Mouse (Mus musculus) forebrain, embryonic 10.5 days (tissue): ENCODE measurements at regions not wholly inside any gene's neighbourhood (a gene's known extent, or its start where the extent isn't known, plus 50 kb on each side); places are given as distances from the start of the nearest gene placed in this dataset.

ENCODE experiments used
- DNase-seq: peaks from one replicate; pipeline ENCODE4 v3.0.0-alpha.2; 2017; ENCODE audit warnings: low spot score; ENCODE audit errors: extremely low spot score
- H3K27ac ChIP-seq: fragments of 300-500 bp; sonication (generic); 2 replicates; pipeline ENCODE4 v1.5.1; 2016; ENCODE audit warnings: mild to moderate bottlenecking
- H3K27me3 ChIP-seq: fragments of 300-500 bp; sonication (generic); 2 replicates; pipeline ENCODE4 v1.6.1; 2016; ENCODE audit warnings: mild to moderate bottlenecking; ENCODE audit not compliant: poor library complexity, severe bottlenecking
- H3K36me3 ChIP-seq: fragments of 300-500 bp; sonication (generic); replicated peaks from 2 replicates; pipeline ENCODE4 v1.6.1; 2016; ENCODE audit warnings: mild to moderate bottlenecking, moderate library complexity
- H3K4me1 ChIP-seq: fragments of 300-500 bp; sonication (generic); 2 replicates; pipeline ENCODE4 v1.6.1; 2016
- H3K4me3 ChIP-seq: fragments of 300-500 bp; sonication (generic); 2 replicates; pipeline ENCODE4 v1.5.1; 2016; ENCODE audit warnings: mild to moderate bottlenecking, moderate library complexity
- H3K9me3 ChIP-seq: fragments of 300-500 bp; sonication (generic); 2 replicates; pipeline ENCODE4 v1.6.1; 2016; ENCODE audit warnings: mild to moderate bottlenecking, moderate library complexity
- WGBS: fragments of 180-500 bp; shearing (Covaris S2); methylation state at CpG from one replicate; pipeline ENCODE4 v1.1.7; 2016; 5-methylcytosine and 5-hydroxymethylcytosine counted together

- Histone ChIP-seq H3K36me3 (no peaks in the 10 kb centered on the region), H3K4me1 (no peaks in the 10 kb centered on the region), H3K4me3 (no peak overlapping the region), H3K9me3 (no peaks in the 10 kb centered on the region), H3K27me3 (no peaks in the 10 kb centered on the region), H3K27ac (no peak overlapping the region)
- WGBS: 64% methylated on average over 8 of the region's 8 CpGs
- no peak for DNase-seq
Observed at GRCm38 (mm10) chr10:70751771-70752170, 96.0 kb upstream of the Phyhipl start.

DNA sequence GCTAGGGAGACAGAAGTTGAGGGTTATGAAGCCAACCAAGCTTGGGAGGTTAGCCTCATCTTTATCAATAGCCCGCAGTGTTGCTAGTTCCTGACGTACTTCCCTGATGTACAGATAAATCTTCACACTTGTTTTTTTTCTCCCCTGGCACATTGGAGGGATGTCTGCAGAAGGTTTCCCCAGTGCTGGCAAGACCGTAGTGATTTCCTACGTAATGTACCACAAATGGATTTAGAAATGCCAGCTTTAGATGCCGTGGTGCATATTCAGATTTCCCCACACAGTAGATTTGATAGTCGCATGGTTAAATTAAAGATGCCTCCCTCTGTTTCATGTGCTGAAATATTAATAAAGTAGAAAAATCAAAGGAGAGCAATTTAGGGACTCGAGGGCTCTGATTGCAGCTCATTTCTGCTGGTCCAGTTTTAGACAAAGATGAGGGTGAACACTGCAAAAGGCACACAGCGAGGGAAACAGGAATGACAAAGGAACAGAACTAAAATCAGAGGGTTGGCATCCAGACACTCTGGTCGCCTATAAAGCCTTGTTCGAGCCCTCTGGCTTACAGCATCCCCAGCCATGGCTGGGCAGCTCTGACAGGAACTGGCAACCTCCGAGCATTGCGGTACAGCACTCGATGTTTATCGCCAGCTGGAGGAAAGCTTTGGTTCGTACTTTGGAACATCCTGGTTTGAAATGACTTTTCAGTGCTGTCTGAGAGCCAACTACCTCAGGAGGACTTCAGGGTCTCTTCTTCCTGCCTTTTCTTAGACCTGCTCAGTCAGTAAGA lies 94.8 kb upstream of the Phyhipl start:
- no peaks in the 10 kb centered on the region for H3K9me3 ChIP-seq
- WGBS: 90% methylated on average over 15 of the region's 15 CpGs
- DNase-seq: no peak
- H3K27ac ChIP-seq: no peak overlapping the region
- no peak overlapping the region for H3K4me3 ChIP-seq
- H3K36me3 ChIP-seq: no peaks in the 10 kb centered on the region
- H3K4me1 ChIP-seq: no peaks in the 10 kb centered on the region
- no peaks in the 10 kb centered on the region for H3K27me3 ChIP-seq

GRCm38 (mm10) chr10:70746612-70747011 lies 90.8 kb upstream of the Phyhipl start:
- no peak overlapping the region for H3K4me3 ChIP-seq
- no peak overlapping the region for H3K27ac ChIP-seq
- H3K36me3 ChIP-seq: no peaks in the 10 kb centered on the region
- DNase-seq: no peak
- no peaks in the 10 kb centered on the region for H3K27me3 ChIP-seq
- WGBS: 91% methylated on average over 4 of the region's 4 CpGs
- no peaks in the 10 kb centered on the region for H3K4me1 ChIP-seq
- H3K9me3 ChIP-seq: no peaks in the 10 kb centered on the region

- H3K9me3 ChIP-seq: no peaks in the 10 kb centered on the region
- H3K4me1 ChIP-seq: no peaks in the 10 kb centered on the region
- DNase-seq: no peak
- no peaks in the 10 kb centered on the region for H3K36me3 ChIP-seq
- no peak overlapping the region for H3K4me3 ChIP-seq
- H3K27me3 ChIP-seq: no peaks in the 10 kb centered on the region
- no peak overlapping the region for H3K27ac ChIP-seq
Observed at GRCm38 (mm10) chr10:70741909-70742308, 86.1 kb upstream of the Phyhipl start.

DNA sequence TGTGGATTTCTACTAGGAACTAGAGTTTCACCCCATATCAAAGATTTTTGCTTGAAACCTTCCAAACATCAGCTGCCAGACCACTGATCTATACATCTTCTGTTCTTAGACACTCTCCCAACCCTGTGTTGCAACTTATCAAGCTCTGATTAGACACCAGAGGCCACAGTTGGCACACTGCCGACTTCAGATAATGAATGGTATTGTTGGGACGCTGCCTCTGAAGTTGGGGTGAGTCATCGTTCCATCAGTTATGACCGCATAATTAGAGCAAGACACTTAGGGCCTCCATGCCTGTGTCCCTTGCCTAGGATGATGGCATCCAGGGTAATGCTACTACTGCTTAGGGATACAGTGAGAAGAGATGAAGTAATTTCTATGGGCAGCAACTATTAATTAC lies 84.3 kb upstream of the Phyhipl start:
- Histone ChIP-seq H3K27me3 (no peaks in the 10 kb centered on the region), H3K27ac (no peak overlapping the region), H3K4me3 (no peak overlapping the region), H3K36me3 (no peaks in the 10 kb centered on the region), H3K4me1 (no peaks in the 10 kb centered on the region), H3K9me3 (no peaks in the 10 kb centered on the region)
- 93% methylated on average over 4 of the region's 4 CpGs for WGBS
- DNase-seq: no peak

DNA sequence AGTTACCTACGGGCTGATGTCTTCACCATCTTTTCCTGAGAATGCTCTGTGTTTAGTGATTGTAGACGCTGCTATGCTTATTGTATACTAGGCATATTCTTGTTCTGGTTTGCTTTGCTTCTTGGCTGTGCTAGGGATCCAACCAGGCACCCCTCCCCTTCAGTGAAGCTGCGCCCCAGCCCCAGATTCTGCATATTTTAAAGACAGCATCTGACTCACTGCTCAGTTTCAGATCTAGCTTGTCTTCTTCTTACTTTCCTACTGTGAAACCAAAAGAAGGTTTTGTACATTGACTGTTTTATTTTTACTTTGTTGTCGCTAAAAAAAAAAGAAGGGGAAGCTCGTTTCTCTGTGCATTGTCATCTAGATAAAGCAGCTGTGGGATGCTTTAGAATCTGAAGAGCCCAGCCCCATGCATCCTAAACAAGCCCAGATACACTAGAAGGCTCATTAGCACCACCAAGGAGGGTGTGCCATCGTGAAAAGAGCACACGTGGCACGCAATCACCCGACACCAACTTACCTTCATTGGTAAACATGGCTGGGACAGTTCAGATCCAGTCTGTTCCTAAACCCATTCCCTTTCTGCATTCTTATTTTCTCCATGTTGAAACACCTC lies 83.7 kb upstream of the Phyhipl start:
- Histone ChIP-seq H3K4me1 (no peaks in the 10 kb centered on the region), H3K4me3 (no peak overlapping the region), H3K27ac (0 out of 2 replicates have a peak overlapping the region, but pooled peaks have one; percentile 11), H3K36me3 (no peaks in the 10 kb centered on the region), H3K27me3 (no peaks in the 10 kb centered on the region), H3K9me3 (no peaks in the 10 kb centered on the region)
- DNase-seq: no peak
- WGBS: 64% methylated on average over 9 of the region's 9 CpGs

- no peak for DNase-seq
- Histone ChIP-seq H3K27me3 (no peaks in the 10 kb centered on the region), H3K4me1 (no peaks in the 10 kb centered on the region), H3K9me3 (no peaks in the 10 kb centered on the region), H3K27ac (0 out of 2 replicates have a peak overlapping the region, but pooled peaks have one; percentile 11), H3K4me3 (no peak overlapping the region), H3K36me3 (no peaks in the 10 kb centered on the region)
Observed at GRCm38 (mm10) chr10:70738686-70739085, 82.9 kb upstream of the Phyhipl start.

GRCm38 (mm10) chr10:70733956-70734355 lies 78.2 kb upstream of the Phyhipl start:
- no peak for DNase-seq
- Histone ChIP-seq H3K27me3 (no peaks in the 10 kb centered on the region), H3K4me3 (no peak overlapping the region), H3K27ac (no peak overlapping the region), H3K4me1 (no peaks in the 10 kb centered on the region), H3K36me3 (no peaks in the 10 kb centered on the region), H3K9me3 (no peaks in the 10 kb centered on the region)
- 79% methylated on average over 12 of the region's 12 CpGs for WGBS

DNA sequence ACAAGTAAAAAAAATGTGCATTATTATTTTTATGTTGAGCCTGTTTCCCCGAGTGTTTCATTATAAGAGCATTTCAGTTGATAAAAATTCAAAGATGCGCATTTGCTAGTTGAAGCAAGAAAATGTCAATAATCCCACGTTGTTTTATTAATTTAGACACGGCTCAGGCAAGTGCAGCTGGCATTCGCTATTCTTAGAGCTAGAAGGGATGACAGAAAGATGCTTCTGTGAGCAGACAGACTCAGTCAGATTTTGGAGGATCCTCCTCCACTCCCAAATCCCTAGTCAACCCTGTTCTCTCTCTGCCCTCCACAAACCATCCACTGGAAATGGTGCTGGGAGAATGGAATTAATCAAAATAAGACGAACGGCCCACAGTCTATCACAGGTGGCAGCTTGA lies 77.7 kb upstream of the Phyhipl start:
- Histone ChIP-seq H3K36me3 (no peaks in the 10 kb centered on the region), H3K9me3 (no peaks in the 10 kb centered on the region), H3K4me3 (no peak overlapping the region), H3K4me1 (no peaks in the 10 kb centered on the region), H3K27ac (no peak overlapping the region), H3K27me3 (no peaks in the 10 kb centered on the region)
- 91% methylated on average over 7 of the region's 7 CpGs for WGBS
- DNase-seq: no peak

DNA sequence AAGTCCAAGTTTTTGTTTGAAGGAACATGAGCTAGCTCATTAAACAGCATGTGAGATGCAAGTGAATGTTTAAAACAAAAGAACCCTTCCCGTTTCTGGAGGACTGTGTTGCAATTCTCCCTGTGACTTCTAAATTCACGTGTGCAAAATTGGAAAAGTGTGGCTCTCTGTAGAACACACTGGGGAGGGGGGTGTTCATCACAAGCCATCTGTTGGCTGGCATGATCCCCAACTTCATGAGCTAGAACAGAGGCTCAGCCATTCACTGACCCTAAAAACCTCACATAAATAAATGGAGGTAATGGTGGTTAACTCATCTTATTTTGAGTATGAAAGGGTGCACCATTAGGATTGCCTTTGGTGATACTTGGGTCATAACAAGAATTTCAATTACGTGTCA lies 69.3 kb upstream of the Phyhipl start:
- WGBS: 92% methylated on average over 3 of the region's 3 CpGs
- no peak for DNase-seq
- Histone ChIP-seq H3K4me1 (no peaks in the 10 kb centered on the region), H3K4me3 (no peak overlapping the region), H3K27me3 (no peaks in the 10 kb centered on the region), H3K27ac (no peak overlapping the region), H3K9me3 (no peaks in the 10 kb centered on the region), H3K36me3 (no peaks in the 10 kb centered on the region)

DNA sequence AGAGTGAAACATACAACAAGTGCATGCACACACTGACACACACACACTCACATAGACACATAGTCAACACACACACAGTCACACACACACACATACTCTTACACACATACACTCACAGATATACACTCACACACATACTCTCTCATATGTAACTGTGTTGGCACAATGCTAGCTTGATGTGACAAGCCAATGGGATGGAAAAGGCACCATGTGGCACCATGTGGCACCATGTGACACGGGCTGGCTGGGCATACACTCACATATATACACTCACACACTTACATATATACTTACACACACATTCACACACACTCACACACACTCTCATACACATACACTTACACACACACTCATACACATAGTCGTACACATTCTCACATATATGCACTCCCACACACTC lies 67.0 kb upstream of the Phyhipl start:
- Histone ChIP-seq H3K4me3 (no peak overlapping the region), H3K4me1 (peaks cover 2% of the 10 kb centered on the region), H3K9me3 (no peaks in the 10 kb centered on the region), H3K27me3 (no peaks in the 10 kb centered on the region), H3K36me3 (no peaks in the 10 kb centered on the region), H3K27ac (no peak overlapping the region)
- 90% methylated on average over 2 of the region's 2 CpGs for WGBS
- no peak for DNase-seq

DNA sequence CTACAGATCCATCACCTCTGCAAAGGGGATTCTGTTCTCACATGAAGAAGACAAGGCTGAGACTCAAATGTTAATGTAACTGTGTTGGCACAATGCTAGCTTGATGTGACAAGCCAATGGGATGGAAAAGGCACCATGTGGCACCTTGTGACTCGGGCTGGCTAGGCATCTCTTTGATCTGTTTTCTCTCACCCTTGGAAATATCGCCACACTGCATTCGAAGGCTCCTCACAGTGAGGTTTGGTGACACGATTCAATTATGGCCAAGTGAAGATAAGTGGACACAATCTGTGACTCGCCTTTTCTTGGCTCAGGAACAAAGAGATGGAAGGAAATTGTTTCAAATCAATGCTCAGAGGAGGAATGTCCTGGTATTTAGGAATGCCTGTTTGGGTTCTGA lies 66.6 kb upstream of the Phyhipl start:
- Histone ChIP-seq H3K36me3 (no peaks in the 10 kb centered on the region), H3K4me3 (no peak overlapping the region), H3K27ac (no peak overlapping the region), H3K27me3 (no peaks in the 10 kb centered on the region), H3K9me3 (no peaks in the 10 kb centered on the region), H3K4me1 (peaks cover 6% of the 10 kb centered on the region)
- no peak for DNase-seq
- 89% methylated on average over 5 of the region's 5 CpGs for WGBS

DNA sequence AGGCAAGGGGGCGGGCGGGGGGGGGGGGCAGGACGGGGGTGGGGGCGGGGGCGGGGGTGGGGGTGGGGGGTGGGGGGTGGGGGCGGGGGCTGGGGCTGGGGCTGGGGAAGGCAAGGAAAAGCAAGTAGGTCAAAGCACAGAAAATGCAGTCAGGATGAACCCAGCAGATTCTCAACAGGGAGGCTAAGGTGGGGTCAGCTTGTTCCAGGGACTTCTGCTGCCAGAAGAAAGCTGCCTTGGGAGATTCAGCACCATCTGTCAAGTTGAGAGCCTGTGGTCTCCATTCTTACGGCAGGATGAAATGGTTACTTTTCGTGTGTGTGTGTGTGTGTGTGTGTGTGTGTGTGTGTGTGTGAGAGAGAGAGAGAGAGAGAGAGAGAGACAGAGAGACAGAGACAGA lies 61.7 kb upstream of the Phyhipl start:
- Histone ChIP-seq H3K9me3 (no peaks in the 10 kb centered on the region), H3K27me3 (no peaks in the 10 kb centered on the region), H3K4me3 (peak overlapping the region; percentile 6; the same call in 1 of the 2 replicates), H3K4me1 (peaks cover 12% of the 10 kb centered on the region), H3K27ac (0 out of 2 replicates have a peak overlapping the region, but pooled peaks have one; percentile 40), H3K36me3 (no peaks in the 10 kb centered on the region)
- 14% methylated on average over 7 of the region's 8 CpGs for WGBS
- no peak for DNase-seq
